Mouse (Mus musculus) ES-Bruce4 (cell line): ENCODE measurements around the gene Ephb1.

Source experiments
- CTCF ChIP-seq: IDR thresholded peaks from one replicate; pipeline ENCODE4 v1.8.1; 2011; ENCODE audit warnings: low read depth, low read length
- POLR2A ChIP-seq: IDR thresholded peaks from one replicate; pipeline ENCODE4 v1.8.1; 2011; ENCODE audit warnings: low read length; ENCODE audit not compliant: insufficient read depth

DNA sequence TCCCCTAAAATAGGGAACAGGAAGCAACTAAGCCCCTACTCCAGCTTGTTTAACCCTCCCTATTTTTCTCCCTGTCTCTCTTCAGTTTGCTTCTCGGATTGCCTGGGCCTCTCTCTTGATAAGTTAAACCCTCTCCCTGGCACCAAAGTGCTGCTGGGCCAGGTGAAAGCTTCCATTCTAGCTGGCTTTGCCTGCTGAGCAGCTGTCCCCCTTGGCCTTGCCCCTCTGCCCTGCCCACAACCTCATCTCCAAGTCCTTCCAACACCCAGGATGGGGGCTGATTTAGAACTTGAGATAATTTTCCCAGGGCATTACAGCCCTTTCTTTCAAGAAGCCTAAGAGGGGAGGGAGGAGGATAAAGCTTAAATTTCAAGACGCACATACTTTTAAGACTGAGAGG, 174.0 kb downstream of the Ephb1 start:
- no peak for TF ChIP-seq CTCF
- no peak for TF ChIP-seq POLR2A
